Mouse (Mus musculus): ENCODE measurements around the gene Rapgef4. TPM values are rescaled to one million over a fixed set of nuclear protein-coding genes. Genes with fewer than 3 reads are reported as not detected.

Gene Rapgef4
- polyA plus RNA-seq, 1 experiment from 2014 or later: 2.1 TPM

DNA sequence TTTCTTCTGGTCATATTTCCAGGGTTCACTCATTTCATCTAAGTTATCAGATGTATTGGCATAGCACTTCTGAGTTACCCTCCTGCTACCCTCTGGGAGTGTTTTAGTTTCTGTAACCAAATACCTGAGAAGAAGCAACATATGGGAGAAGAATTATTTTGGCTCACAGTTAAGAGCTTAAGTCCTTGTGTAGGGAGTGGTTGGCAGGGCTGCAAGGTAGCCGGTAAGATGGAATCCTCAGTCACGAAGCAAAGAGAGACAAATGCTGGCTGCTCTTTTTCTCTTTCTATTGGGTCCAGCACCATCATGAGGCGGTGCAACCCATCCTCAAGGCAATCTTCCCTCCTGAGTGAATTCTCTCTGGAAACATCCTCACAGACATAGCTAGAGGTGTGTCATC lies 11.1 kb downstream of the Rapgef4 start:
- Histone ChIP-seq H3K4me3 (no peak overlapping the region), H3K4me1 (no peaks in the 10 kb centered on the region), H3K36me3 (replicated peaks) (no peaks in the 10 kb centered on the region), H3K27ac (no peak overlapping the region), H3K9me3 (no peaks in the 10 kb centered on the region; the same call in 1 of the 2 replicates), H3K27me3 (ENCODE audit: poor library complexity, severe bottlenecking) (no peaks in the 10 kb centered on the region)
- 91% methylated on average over 3 of the region's 3 CpGs for WGBS
- no peak for DNase-seq (ENCODE audit: extremely low spot score, low spot score)

DNA sequence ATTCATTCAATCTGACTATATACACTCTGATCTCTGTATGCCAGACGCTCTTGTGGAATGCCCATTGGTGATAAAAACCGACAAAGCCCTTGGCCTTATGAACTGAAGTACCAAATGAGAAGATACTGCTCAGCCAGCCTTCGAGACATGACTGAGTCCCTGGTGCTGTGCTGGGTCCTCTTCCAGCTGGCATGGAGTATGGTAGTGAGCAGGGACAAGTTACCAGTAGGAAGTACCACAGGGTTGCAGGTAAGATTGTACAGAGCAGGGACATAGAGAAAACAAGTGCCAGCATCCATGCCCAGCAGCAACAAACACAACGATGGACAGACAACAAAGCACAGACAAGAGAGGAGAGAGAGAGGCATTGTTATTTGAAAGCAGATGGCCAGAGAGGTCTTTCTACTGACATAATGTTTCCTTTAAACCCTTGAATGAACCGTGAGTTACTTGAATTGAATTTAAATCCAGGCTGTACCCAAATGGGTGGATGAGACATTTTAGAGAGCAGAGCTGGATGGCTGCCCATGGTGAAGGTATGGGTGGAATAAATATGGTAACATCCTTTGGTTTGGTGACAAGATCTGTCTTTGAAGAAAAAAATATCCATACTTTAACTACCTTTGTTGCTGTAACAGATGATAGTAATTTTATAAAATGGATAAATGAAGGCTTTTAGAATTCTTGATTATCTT lies 12.8 kb downstream of the Rapgef4 start:
- Histone ChIP-seq H3K27me3 (ENCODE audit: poor library complexity, severe bottlenecking) (no peaks in the 10 kb centered on the region), H3K4me3 (no peak overlapping the region), H3K27ac (no peak overlapping the region), H3K36me3 (replicated peaks) (no peaks in the 10 kb centered on the region), H3K9me3 (no peaks in the 10 kb centered on the region; the same call in 1 of the 2 replicates), H3K4me1 (no peaks in the 10 kb centered on the region)
- WGBS: 85% methylated on average over 5 of the region's 5 CpGs
- no peak for DNase-seq (ENCODE audit: extremely low spot score, low spot score)

- Histone ChIP-seq H3K36me3 (replicated peaks) (no peaks in the 10 kb centered on the region), H3K4me1 (no peaks in the 10 kb centered on the region), H3K9me3 (no peaks in the 10 kb centered on the region; the same call in 1 of the 2 replicates), H3K27me3 (ENCODE audit: poor library complexity, severe bottlenecking) (no peaks in the 10 kb centered on the region), H3K4me3 (no peak overlapping the region), H3K27ac (no peak overlapping the region)
- WGBS: 83% methylated on average over 2 of the region's 2 CpGs
- DNase-seq (ENCODE audit: extremely low spot score, low spot score): no peak
These were observed 17.5 kb downstream of the Rapgef4 start for GRCm38 (mm10) chr2:71998531-71998930.

DNA sequence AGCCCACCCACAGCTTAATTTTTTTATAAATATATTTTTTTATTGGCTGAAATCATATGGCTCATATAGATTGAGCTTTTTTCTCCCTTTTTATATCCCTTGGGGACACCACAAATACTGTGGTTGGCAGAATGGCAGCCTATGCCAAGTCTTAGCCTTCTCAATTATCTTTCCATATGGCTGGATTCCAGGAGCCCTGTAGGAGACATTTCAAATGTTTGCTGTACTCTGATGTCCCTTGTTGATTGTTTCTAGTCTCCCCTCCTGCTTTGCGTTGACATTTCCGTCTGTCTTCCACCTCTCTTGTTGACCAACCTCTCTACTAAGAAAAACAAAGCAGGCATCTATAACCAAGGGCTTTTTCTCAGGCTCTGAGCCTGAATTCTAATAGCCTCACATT lies 19.1 kb downstream of the Rapgef4 start:
- Histone ChIP-seq H3K27ac (no peak overlapping the region), H3K4me3 (no peak overlapping the region), H3K4me1 (no peaks in the 10 kb centered on the region), H3K27me3 (ENCODE audit: poor library complexity, severe bottlenecking) (no peaks in the 10 kb centered on the region), H3K9me3 (no peaks in the 10 kb centered on the region), H3K36me3 (replicated peaks) (no peaks in the 10 kb centered on the region)
- WGBS: 88% methylated on average over 2 of the region's 2 CpGs
- DNase-seq (ENCODE audit: extremely low spot score, low spot score): no peak

DNA sequence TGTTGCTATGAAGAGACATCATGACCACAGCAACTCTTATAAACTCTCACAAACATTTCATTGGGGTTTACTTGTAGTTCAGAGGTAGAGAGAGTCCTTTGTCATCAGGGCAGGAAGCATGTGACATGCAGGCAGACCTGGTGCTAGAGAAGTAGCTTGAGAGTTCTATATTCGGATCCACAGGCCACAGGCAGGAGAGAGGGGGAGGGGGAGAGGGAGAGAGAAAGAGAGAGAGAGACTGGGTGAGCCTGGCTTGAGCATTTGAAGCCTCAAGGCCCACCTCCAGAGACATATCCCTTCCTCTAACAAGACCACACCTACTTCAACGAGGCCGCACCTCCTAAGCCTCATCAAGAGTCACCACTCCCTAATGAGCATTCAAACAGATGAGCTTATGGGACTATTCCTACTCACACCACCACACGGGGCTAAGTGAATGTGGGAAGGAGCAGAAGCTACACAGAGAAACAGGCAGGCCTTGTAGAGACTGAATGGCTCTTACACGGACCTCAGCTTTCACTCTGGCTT lies 21.9 kb downstream of the Rapgef4 start:
- Histone ChIP-seq H3K27me3 (ENCODE audit: poor library complexity, severe bottlenecking) (no peaks in the 10 kb centered on the region), H3K36me3 (replicated peaks) (no peaks in the 10 kb centered on the region), H3K4me1 (no peaks in the 10 kb centered on the region), H3K4me3 (no peak overlapping the region), H3K9me3 (peaks cover 4% of the 10 kb centered on the region; the same call in 1 of the 2 replicates), H3K27ac (no peak overlapping the region)
- WGBS: 80% methylated on average over 5 of the region's 5 CpGs
- no peak for DNase-seq (ENCODE audit: extremely low spot score, low spot score)

GRCm38 (mm10) chr2:72003756-72004525 lies 22.9 kb downstream of the Rapgef4 start:
- peaks cover 6% of the 10 kb centered on the region; the same call in 1 of the 2 replicates for H3K9me3 ChIP-seq
- H3K27me3 ChIP-seq (ENCODE audit: poor library complexity, severe bottlenecking): no peaks in the 10 kb centered on the region
- 86% methylated on average over 13 of the region's 13 CpGs for WGBS
- no peaks in the 10 kb centered on the region for H3K36me3 ChIP-seq (replicated peaks)
- no peaks in the 10 kb centered on the region for H3K4me1 ChIP-seq
- no peak overlapping the region for H3K27ac ChIP-seq
- no peak overlapping the region for H3K4me3 ChIP-seq
- DNase-seq (ENCODE audit: extremely low spot score, low spot score): no peak

DNA sequence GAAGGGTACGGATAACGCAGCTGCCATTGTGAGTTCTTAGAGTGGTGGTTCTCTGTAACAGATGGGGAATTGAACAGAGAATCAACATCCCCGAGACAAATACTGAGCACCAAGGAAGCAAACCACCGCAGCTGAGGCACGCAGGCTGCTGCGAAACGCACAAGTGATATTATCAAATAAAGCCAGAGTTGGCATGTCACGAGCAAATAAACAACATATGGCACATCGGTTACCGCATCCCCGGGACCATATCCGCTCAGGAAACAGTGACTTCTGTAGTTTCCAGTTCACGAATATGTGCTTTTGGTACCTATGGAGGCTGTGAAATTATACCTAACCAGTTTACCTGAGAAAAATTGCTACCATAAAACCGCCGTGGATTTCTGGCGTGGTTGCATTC lies 24.0 kb downstream of the Rapgef4 start:
- no peak for DNase-seq (ENCODE audit: extremely low spot score, low spot score)
- Histone ChIP-seq H3K4me1 (no peaks in the 10 kb centered on the region), H3K27ac (no peak overlapping the region), H3K27me3 (ENCODE audit: poor library complexity, severe bottlenecking) (no peaks in the 10 kb centered on the region), H3K36me3 (replicated peaks) (no peaks in the 10 kb centered on the region), H3K4me3 (no peak overlapping the region), H3K9me3 (peaks cover 6% of the 10 kb centered on the region; the same call in 1 of the 2 replicates)
- WGBS: 92% methylated on average over 16 of the region's 16 CpGs

- no peak overlapping the region for H3K27ac ChIP-seq
- no peaks in the 10 kb centered on the region for H3K4me1 ChIP-seq
- H3K9me3 ChIP-seq: peaks cover 6% of the 10 kb centered on the region; the same call in 1 of the 2 replicates
- WGBS: 84% methylated on average over 3 of the region's 3 CpGs
- H3K36me3 ChIP-seq (replicated peaks): no peaks in the 10 kb centered on the region
- H3K27me3 ChIP-seq (ENCODE audit: poor library complexity, severe bottlenecking): no peaks in the 10 kb centered on the region
- H3K4me3 ChIP-seq: no peak overlapping the region
- no peak for DNase-seq (ENCODE audit: extremely low spot score, low spot score)
These were observed 28.6 kb downstream of the Rapgef4 start for GRCm38 (mm10) chr2:72009446-72010218.

DNA sequence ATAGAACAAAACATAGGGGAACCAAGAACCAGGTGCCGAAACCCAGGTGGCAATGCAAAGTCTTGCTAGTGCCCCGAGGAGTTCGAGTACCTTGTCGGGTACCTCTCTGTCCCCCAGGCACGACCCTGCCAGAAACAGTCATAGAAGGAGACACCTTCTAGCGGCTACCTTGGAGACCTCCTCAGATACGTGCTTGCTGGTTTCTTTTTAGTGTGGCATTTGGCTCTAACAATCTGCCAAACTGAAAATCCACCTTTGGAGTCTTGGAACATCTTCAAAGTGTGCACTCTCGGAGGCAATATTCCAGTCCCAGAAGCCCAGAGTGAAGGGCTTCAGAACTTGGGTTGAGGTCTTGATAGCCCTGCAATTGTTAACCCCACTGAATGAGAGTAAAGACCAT lies 34.3 kb downstream of the Rapgef4 start:
- no peaks in the 10 kb centered on the region for H3K4me1 ChIP-seq
- H3K27ac ChIP-seq: no peak overlapping the region
- WGBS: 86% methylated on average over 8 of the region's 8 CpGs
- H3K27me3 ChIP-seq (ENCODE audit: poor library complexity, severe bottlenecking): no peaks in the 10 kb centered on the region
- DNase-seq (ENCODE audit: extremely low spot score, low spot score): no peak
- H3K9me3 ChIP-seq: no peaks in the 10 kb centered on the region
- no peak overlapping the region for H3K4me3 ChIP-seq
- no peaks in the 10 kb centered on the region for H3K36me3 ChIP-seq (replicated peaks)

- Histone ChIP-seq H3K9me3 (no peaks in the 10 kb centered on the region), H3K36me3 (replicated peaks) (no peaks in the 10 kb centered on the region), H3K4me1 (no peaks in the 10 kb centered on the region), H3K27ac (no peak overlapping the region), H3K4me3 (no peak overlapping the region), H3K27me3 (ENCODE audit: poor library complexity, severe bottlenecking) (no peaks in the 10 kb centered on the region)
- WGBS: 43% methylated on average over 5 of the region's 5 CpGs
- no peak for DNase-seq (ENCODE audit: extremely low spot score, low spot score)
These were observed 35.0 kb downstream of the Rapgef4 start for GRCm38 (mm10) chr2:72016013-72016412.

DNA sequence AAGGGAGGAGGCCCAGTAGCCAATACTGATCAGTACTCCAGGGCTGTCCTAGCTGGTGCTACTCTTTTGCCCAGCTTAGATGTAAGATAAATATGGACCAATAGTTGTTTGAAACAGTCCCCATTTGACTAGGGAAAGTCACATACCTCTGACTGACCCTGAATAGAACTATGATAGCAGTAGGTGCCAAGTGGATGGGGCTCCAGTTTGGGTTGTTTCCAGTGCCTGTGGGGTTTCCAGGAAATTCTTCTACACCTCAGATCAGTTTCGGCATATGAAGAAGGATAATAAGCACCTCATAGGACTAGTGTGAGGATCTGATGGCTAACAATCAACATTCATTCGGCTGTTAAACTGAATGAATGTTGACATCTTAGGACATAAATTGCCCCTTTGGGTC lies 36.1 kb downstream of the Rapgef4 start:
- Histone ChIP-seq H3K4me3 (no peak overlapping the region), H3K27ac (no peak overlapping the region), H3K27me3 (ENCODE audit: poor library complexity, severe bottlenecking) (no peaks in the 10 kb centered on the region), H3K9me3 (no peaks in the 10 kb centered on the region), H3K36me3 (replicated peaks) (no peaks in the 10 kb centered on the region), H3K4me1 (no peaks in the 10 kb centered on the region)
- 88% methylated on average over 2 of the region's 2 CpGs for WGBS
- DNase-seq (ENCODE audit: extremely low spot score, low spot score): no peak

DNA sequence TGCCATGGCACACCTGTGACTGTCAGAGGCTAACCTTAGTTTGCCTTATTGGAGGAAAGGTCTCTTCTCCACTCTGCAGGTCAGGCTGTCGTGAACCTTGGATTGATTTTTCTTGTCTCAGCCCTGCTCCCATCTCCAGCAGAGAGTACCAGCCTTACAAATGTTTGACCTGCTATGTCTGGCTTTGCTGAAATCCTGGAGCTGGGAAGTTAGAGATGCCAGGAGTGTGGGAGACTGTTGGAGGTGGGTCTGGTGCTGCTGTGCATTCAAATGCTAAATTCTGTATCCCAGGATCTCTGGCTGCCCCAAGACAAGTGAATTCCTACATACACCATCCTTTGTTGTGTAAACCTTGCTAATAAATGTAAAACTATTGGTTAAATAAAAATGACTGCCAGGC lies 37.7 kb downstream of the Rapgef4 start:
- no peaks in the 10 kb centered on the region for H3K27me3 ChIP-seq (ENCODE audit: poor library complexity, severe bottlenecking)
- no peak overlapping the region for H3K27ac ChIP-seq
- H3K4me1 ChIP-seq: no peaks in the 10 kb centered on the region
- no peaks in the 10 kb centered on the region for H3K9me3 ChIP-seq
- H3K4me3 ChIP-seq: no peak overlapping the region
- no peaks in the 10 kb centered on the region for H3K36me3 ChIP-seq (replicated peaks)
- DNase-seq (ENCODE audit: extremely low spot score, low spot score): no peak
- 84% methylated on average over 1 of the region's 1 CpGs for WGBS

Measured in forebrain, embryonic 10.5 days (tissue).